Mouse (Mus musculus): ENCODE measurements around the gene Tigar. TPM values are rescaled to one million over a fixed set of nuclear protein-coding genes. Genes with fewer than 3 reads are reported as not detected.

The Tigar gene
- total RNA-seq, 4 experiments from 2014 or later: 23.1 to 25.8 (median 24.3) TPM

DNA sequence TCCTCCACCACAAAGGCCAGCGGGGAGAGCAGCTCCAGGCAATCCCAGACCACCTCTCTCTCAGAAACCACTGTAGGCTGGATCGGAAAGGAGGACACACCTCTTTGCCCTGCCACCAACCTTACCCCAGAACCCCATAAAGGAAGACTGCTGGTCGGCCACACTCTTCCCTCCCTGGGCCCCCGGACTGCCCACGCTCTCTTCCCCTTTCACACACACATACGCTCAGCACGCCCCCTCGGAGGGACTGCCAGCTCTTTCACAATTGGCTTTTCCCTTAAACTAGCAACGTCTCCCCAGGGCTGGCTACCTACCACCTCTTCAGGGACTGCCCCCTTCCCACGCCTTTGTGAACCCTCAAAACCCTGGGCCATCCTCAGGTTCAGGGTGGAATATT is 33.8 kb upstream of the Tigar start:
- DNase-seq (ENCODE audit: low spot score in 2 of 2): no peak

- DNase-seq (ENCODE audit: low spot score in 2 of 2): no peak
Observed at GRCm38 (mm10) chr6:127142154-127143123, 33.1 kb upstream of the Tigar start.

DNA sequence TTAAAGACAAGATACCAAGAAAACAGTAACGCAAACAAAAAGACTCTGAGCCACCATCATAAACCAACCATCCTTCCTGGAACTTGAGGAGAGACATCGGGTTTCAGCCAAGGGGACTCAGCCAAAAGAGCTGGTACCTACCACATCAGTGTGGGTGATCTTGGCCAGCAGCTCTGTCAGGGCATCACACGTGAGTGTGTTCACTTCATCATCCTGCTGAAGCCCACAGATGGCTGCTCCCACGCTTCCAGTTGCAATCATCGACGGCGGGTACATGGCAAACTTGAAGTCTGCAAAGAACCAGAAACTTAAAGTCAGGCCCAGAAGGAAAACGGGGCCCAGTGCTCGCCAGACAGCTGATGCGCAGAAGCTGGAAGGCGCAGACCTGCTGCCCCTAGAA is 29.6 kb upstream of the Tigar start:
- peak in 1 of 2 experiments; percentile 61 for DNase-seq (ENCODE audit: low spot score in 2 of 2)

GRCm38 (mm10) chr6:127133433-127134245 is 24.3 kb upstream of the Tigar start:
- DNase-seq (ENCODE audit: low spot score in 2 of 2): no peak

- DNase-seq (ENCODE audit: low spot score in 2 of 2): no peak
Observed at GRCm38 (mm10) chr6:127132719-127133118, 23.4 kb upstream of the Tigar start.

DNA sequence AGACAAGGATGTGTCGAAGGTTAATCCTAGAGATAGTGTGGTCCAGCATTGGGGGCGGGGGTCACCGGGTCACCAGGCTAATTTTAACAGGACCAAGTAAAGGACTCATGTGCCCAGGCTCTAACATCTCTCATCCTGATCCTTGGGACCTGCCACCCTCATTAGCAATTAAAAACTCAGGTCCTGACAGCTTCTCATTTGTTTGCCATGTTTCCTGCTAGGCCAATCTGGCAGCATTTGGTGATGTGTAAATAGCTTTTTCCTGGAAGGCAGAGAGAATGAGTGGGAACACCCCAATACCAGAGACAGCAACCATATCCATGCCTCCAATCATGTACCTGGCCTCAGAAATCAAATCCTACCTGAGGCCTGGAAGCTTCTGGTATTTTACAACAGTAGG is 22.6 kb upstream of the Tigar start:
- no peak for DNase-seq (ENCODE audit: low spot score in 2 of 2)

- DNase-seq (ENCODE audit: low spot score in 2 of 2): no peak
Observed at GRCm38 (mm10) chr6:127130377-127130776, 21.0 kb upstream of the Tigar start.

- no peak for DNase-seq (ENCODE audit: low spot score in 2 of 2)
Observed at GRCm38 (mm10) chr6:127129659-127130058, 20.3 kb upstream of the Tigar start.

DNA sequence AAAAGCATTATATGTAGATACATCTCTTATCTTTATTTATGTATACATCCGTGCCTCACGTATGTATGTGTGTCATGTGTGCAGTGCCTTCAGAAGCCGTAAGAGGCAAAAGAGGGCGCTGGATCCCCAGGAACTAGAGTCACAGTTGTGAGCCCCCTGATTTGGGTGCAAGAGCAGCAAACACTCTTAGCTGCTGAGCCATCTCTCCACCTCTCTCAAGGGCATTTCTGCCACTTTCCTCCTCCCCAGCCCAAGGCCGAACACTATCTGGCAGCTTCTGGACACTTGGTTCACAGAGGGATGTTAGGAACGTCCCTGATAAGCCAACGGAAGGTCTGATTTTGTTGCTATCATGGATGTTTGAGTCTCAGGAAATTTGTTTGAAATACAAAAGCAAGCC is 14.1 kb upstream of the Tigar start:
- DNase-seq (ENCODE audit: low spot score in 2 of 2): no peak

GRCm38 (mm10) chr6:127122996-127123395 is 13.6 kb upstream of the Tigar start:
- DNase-seq (ENCODE audit: low spot score in 2 of 2): no peak

GRCm38 (mm10) chr6:127122221-127122806 is 13.0 kb upstream of the Tigar start:
- DNase-seq (ENCODE audit: low spot score in 2 of 2): no peak

DNA sequence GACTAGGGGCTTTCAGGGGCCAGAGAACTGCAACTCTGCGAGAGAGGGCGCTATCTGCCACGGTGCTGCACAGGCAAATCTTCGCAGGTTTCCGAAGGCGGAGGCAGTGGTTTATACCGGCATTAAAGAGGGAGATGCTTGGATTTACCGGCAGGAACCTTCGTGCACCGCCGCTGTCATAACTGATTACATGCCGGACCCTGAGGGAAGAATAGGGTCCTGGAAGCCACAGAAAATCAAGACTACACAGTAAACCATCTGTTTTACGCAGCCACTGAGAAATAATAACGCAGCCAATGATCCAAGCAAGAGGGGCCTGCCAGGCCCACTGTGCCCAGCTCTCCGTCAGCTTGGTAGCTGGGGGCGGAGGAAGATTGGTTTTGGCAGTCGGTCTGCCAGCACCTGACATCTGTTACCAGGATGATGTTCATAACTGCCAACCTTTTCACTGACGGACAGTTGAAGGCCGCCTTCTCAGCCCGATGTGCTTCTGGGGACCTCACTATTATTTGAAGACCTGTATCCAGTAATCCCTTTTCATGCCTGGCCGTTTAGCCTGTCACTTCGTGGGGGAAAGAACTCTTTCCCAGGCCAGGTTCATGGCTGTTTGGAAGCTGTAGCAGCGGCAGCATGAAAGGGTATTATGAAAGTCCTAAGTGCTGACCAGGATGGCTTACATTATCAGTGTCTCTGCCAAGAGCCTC is 5.5 kb upstream of the Tigar start:
- DNase-seq (ENCODE audit: low spot score in 2 of 2): no peak

DNA sequence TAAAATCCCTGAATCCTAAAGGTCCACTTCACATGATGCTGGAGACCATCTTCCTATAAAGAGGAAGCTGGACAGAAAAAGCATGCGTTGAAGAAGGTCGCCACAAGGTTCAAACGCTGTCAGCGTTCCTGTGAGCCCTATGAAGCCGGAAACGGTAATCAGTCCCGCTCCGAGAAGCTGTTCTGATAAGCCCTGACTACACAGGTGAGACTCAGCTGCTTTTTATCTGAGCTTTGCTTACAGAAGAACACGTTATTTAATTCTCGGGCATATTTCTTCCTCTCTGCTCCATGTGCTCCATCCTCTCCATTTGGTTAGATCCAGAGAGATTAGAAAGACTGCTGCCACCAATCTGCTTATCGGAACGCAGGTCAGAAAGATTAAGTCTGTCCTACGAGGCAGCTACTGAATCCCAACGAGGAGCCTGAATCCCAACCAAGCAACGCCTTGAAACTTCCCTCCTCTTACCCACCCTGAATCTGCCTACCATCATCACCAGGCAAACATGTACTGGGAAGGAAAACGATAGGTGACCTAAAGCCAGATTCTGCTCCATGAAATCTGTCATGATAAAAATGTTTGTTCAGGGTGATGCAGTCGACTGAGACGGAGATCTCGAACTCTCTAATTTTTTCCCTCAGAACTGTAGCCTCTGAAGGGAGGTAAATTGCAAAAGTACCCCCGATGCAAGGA is 843 bp downstream of the Tigar start:
- no peak for DNase-seq (ENCODE audit: low spot score in 2 of 2)

DNA sequence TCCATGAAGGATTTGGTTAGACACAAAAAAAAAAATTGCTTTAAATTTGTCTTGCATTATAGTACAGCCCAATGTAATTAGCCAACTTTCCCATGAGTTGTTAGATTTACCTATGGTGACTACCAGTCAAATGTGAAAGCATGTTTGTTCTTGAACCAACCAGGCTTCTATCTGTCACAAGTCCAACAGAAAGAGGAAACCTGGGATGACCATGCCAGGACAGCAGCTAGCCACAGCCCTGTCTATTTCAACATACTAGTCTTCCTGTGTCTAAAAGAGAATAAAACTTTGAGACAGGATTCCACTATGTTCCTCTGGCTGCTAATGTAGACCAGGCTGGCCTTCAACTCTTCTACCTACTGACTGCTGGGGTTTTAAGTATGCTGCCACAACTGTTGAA is 1.9 kb downstream of the Tigar start:
- no peak for DNase-seq (ENCODE audit: low spot score in 2 of 2)

DNA sequence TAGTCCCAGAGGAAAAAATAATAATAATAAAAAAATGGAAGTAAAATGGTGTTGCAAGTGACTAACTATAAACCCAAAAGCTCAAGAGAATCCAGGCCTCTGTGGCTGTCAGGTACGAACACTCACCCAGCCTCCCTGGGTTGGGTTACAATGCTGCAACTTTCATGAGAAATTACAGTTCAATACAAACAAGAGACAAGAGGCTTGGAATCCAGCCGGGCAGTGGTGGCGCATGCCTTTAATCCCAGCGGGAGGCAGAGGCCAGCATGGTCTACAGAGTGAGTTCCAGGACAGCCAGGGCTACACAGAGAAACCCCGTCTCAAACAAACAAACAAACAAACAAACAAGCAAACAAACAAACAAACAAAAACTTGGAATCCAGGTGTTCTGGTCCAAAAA is 2.6 kb downstream of the Tigar start:
- no peak for DNase-seq (ENCODE audit: low spot score in 2 of 2)

- DNase-seq (ENCODE audit: low spot score in 2 of 2): peak in 1 of 2 experiments; percentile 29
Observed at GRCm38 (mm10) chr6:127106189-127106588, 3.2 kb downstream of the Tigar start.

DNA sequence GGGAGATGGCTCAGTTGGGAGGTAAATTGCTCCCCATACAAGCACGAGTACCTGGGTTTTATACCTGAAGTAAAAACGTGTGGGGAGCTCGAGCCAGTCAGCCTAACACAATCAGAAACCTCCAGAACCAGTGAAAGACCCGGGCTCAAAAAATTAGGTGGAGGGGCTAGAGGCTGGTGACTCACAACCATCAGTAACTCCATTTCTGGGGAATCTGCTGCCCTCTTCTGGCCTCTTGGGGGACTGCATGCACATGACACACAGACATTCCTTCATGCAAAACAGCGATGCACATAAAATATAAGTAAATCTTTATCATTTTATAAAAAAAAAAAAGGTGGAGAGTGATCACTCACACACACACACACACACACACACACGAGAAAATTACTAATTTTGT is 4.2 kb downstream of the Tigar start:
- DNase-seq (ENCODE audit: low spot score in 2 of 2): no peak

GRCm38 (mm10) chr6:127104396-127105029 is 4.8 kb downstream of the Tigar start:
- DNase-seq (ENCODE audit: low spot score in 2 of 2): no peak

DNA sequence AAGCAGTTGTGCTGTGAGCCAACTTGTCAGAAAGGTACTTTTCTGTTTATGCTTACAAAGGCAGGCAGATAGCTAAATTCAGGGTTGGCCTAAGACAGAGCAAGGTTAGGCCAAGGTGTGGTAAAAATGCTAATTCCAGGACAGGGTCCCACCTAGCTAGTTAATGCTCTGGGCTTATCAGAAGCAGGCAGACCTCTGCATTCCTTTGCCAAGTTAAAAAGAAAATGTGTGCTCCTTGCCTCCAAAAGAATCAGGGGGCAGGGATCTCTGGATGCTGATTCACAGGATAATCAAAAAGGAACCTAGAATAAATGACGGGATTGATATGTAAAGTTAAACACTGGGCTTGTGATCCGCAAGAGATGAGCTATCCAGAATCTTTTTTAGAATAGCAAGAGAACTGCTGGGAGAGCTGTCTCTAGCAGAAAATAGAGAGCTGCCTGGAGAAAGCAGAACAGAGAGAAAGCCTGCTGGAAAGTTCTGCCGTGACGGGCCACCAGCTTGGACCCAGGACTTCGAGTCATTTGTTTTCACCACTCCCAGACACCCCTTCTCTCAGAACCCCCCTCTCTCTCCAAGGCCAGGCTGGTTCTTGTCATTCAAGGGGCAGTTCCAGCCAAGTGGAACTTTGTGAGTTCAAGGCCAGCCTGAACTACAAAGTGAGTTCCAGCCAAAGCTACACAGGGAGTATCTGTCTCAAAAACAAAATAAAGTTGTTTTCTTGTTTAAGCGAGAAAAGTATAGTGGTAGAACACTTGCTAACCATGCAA is 5.7 kb downstream of the Tigar start:
- no peak for DNase-seq (ENCODE audit: low spot score in 2 of 2)
